Mouse (Mus musculus): ENCODE results near the gene Ftsj3. TPM values are rescaled to one million over a fixed set of nuclear protein-coding genes. Genes with fewer than 3 reads are reported as not detected.

The Ftsj3 gene
- polyA plus RNA-seq, 1 experiment: 14.4 TPM

DNA sequence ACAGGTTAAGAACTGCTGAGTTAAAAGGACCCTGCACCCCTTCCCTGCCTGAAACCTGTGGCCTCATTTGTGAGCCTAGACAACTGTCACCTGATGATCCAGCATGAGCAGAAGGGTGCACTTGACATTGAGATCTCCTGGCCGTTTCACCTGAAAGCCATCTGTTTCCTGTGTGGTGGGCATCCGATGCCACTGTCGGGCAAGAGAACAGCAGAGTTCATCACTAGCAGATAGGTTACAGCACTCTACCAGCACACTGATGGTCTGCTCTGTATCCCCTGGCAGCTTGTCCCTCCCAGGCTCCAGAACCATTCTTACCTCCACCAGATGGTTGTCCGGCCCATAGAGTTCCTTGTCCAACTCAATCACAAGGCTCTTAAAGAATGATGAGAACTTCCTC lies 9.7 kb upstream of the Ftsj3 start:
- Histone ChIP-seq H3K27ac (ENCODE audit: insufficient read depth, low read length) (no peak overlapping the region), H3K27me3 (ENCODE audit: control insufficient read depth, insufficient read depth, low read length) (no peaks in the 10 kb centered on the region), H3K4me1 (ENCODE audit: control insufficient read depth, insufficient read depth, insufficient read length) (peaks cover 10% of the 10 kb centered on the region; the same call in 1 of the 2 replicates), H3K36me3 (ENCODE audit: control insufficient read depth, insufficient read depth, low read length) (peaks cover 66% of the 10 kb centered on the region), H3K4me3 (ENCODE audit: extremely low read depth, insufficient read depth, insufficient read length) (no peak overlapping the region)
- no peak for DNase-seq (ENCODE audit: low read depth in 1 of 2, low spot score in 2 of 2)
- no peak for TF ChIP-seq POLR2A (IDR thresholded peaks at IDR 0.05; ENCODE audit: low read depth, low read length)
- no peak for TF ChIP-seq CTCF (IDR thresholded peaks at IDR 0.05; ENCODE audit: extremely low read depth, insufficient read depth, insufficient read length, insufficient replicate concordance)
- WGBS: 52% methylated on average over 4 of the region's 4 CpGs

DNA sequence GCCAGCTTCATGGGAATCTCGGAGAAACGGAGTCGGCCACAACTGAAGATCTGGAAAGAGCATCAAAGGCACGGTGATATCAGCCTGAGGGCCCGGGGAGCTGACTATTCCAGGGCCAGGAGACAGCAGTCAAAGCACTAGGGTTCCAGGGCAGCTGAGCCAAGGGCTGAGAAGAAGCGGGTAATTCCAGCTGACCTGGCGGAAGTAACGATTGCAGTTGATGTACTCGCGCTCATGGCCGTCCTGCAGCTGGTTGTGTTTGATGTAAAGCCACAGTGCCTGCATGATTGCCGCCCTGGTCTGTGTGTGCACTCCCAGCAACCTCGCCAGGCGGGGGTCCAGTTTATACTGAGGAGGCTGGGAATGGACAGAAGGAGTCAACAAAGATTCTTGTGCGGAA lies 9.1 kb upstream of the Ftsj3 start:
- Histone ChIP-seq H3K4me3 (ENCODE audit: extremely low read depth, insufficient read depth, insufficient read length) (no peak overlapping the region), H3K36me3 (ENCODE audit: control insufficient read depth, insufficient read depth, low read length) (peaks cover 66% of the 10 kb centered on the region), H3K27ac (ENCODE audit: insufficient read depth, low read length) (no peak overlapping the region), H3K4me1 (ENCODE audit: control insufficient read depth, insufficient read depth, insufficient read length) (peaks cover 6% of the 10 kb centered on the region; the same call in 1 of the 2 replicates), H3K27me3 (ENCODE audit: control insufficient read depth, insufficient read depth, low read length) (no peaks in the 10 kb centered on the region)
- no peak for TF ChIP-seq POLR2A (IDR thresholded peaks at IDR 0.05; ENCODE audit: low read depth, low read length)
- TF ChIP-seq CTCF (IDR thresholded peaks at IDR 0.05; ENCODE audit: extremely low read depth, insufficient read depth, insufficient read length, insufficient replicate concordance): no peak
- DNase-seq (ENCODE audit: low read depth in 1 of 2, low spot score in 2 of 2): no peak
- WGBS: 91% methylated on average over 15 of the region's 15 CpGs

DNA sequence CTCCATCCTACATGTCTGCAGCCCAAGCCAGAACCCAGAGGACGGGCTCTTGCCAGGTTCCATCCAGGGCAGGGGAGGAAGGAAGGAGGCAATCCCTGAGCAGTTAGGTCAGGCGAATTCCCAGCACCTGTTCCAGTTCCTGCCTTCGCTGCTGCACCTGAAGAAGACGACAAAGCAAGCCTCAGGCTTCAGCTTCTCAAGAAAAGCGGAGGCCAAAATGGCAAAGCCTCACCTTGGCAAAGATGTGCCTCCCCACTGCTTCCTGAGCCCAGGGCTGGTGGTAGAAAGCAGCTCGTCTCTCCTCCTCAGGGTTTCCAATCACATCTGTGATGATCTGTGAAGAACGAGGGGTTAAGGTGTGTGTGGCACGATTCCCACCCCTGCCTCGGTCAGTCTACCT lies 8.1 kb upstream of the Ftsj3 start:
- WGBS: 96% methylated on average over 9 of the region's 9 CpGs
- H3K4me1 ChIP-seq (ENCODE audit: control insufficient read depth, insufficient read depth, insufficient read length): peaks cover 2% of the 10 kb centered on the region; the same call in 1 of the 2 replicates
- TF ChIP-seq CTCF (IDR thresholded peaks at IDR 0.05; ENCODE audit: extremely low read depth, insufficient read depth, insufficient read length, insufficient replicate concordance) (no peak), POLR2A (IDR thresholded peaks at IDR 0.05; ENCODE audit: low read depth, low read length) (no peak)

DNA sequence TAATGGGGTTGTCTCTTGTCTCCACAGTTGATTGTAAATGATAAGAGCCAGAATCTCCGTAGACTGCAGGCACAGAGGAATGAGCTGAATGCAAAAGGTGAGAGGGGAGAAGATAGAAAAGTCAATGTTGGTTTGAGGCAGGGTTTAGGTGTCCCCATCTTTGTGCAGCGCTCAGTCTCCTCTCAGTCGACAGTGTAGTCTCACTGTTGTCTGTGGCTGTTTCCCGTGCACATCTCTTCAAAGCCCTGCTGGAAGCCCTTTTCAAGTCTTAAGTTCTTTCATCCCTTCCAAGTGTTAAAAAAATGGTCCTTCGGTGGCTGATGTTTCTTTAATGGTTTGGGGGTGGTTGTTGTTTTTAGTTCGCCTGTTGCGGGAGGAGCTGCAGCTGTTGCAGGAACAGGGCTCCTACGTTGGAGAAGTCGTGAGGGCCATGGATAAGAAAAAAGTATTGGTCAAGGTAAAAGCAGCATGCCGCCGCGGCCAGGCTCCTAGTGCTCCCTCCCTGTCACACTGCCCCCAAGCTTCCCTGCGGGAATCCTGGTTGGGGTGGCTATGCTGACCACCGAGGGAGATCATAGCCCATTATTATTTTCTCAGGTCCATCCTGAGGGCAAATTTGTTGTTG lies 5.1 kb upstream of the Ftsj3 start:
- H3K27me3 ChIP-seq (ENCODE audit: control insufficient read depth, insufficient read depth, low read length): no peaks in the 10 kb centered on the region
- no peak overlapping the region for H3K4me3 ChIP-seq (ENCODE audit: extremely low read depth, insufficient read depth, insufficient read length)
- no peaks in the 10 kb centered on the region; the same call in 1 of the 2 replicates for H3K4me1 ChIP-seq (ENCODE audit: control insufficient read depth, insufficient read depth, insufficient read length)
- 88% methylated on average over 14 of the region's 14 CpGs for WGBS
- no peak for DNase-seq (ENCODE audit: low read depth in 1 of 2, low spot score in 2 of 2)
- peaks cover 53% of the 10 kb centered on the region for H3K36me3 ChIP-seq (ENCODE audit: control insufficient read depth, insufficient read depth, low read length)
- TF ChIP-seq CTCF (IDR thresholded peaks at IDR 0.05; ENCODE audit: extremely low read depth, insufficient read depth, insufficient read length, insufficient replicate concordance) (no peak), POLR2A (IDR thresholded peaks at IDR 0.05; ENCODE audit: low read depth, low read length) (no peak)
- no peak overlapping the region for H3K27ac ChIP-seq (ENCODE audit: insufficient read depth, low read length)

More for the DNA sequence above, 8.1 kb upstream of the Ftsj3 start:
- no peak overlapping the region for H3K4me3 ChIP-seq (ENCODE audit: extremely low read depth, insufficient read depth, insufficient read length)
- no peaks in the 10 kb centered on the region for H3K27me3 ChIP-seq (ENCODE audit: control insufficient read depth, insufficient read depth, low read length)
- DNase-seq (ENCODE audit: low read depth in 1 of 2, low spot score in 2 of 2): no peak
- peaks cover 66% of the 10 kb centered on the region for H3K36me3 ChIP-seq (ENCODE audit: control insufficient read depth, insufficient read depth, low read length)
- no peak overlapping the region for H3K27ac ChIP-seq (ENCODE audit: insufficient read depth, low read length)

DNA sequence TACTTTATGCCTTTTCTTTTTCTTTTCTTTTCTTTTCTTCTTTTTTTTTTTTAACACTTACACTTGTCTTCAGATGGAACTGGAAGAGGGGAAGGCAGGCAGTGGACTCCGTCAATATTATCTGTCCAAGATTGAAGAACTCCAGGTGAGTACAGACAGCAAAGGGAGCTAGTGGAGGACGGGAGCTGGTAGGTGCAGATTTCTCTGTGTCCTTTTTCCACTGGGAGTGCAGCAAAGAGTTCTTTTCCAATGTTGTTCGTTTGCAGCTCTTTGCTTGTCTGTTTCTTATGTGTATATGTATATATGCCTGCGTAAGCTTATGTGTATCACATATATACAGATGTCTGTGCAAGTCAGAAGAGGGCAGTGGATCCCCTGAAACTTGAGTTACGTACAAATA lies 896 bp upstream of the Ftsj3 start:
- H3K27me3 ChIP-seq (ENCODE audit: control insufficient read depth, insufficient read depth, low read length): no peaks in the 10 kb centered on the region
- DNase-seq (ENCODE audit: low read depth in 1 of 2, low spot score in 2 of 2): no peak
- H3K4me3 ChIP-seq (ENCODE audit: extremely low read depth, insufficient read depth, insufficient read length): no peak overlapping the region; the same call in 1 of the 2 replicates
- peaks cover 26% of the 10 kb centered on the region for H3K36me3 ChIP-seq (ENCODE audit: control insufficient read depth, insufficient read depth, low read length)
- WGBS: 75% methylated on average over 5 of the region's 5 CpGs
- TF ChIP-seq CTCF (IDR thresholded peaks at IDR 0.05; ENCODE audit: extremely low read depth, insufficient read depth, insufficient read length, insufficient replicate concordance): no peak
- H3K27ac ChIP-seq (ENCODE audit: insufficient read depth, low read length): no peak overlapping the region
- no peaks in the 10 kb centered on the region; the same call in 1 of the 2 replicates for H3K4me1 ChIP-seq (ENCODE audit: control insufficient read depth, insufficient read depth, insufficient read length)

DNA sequence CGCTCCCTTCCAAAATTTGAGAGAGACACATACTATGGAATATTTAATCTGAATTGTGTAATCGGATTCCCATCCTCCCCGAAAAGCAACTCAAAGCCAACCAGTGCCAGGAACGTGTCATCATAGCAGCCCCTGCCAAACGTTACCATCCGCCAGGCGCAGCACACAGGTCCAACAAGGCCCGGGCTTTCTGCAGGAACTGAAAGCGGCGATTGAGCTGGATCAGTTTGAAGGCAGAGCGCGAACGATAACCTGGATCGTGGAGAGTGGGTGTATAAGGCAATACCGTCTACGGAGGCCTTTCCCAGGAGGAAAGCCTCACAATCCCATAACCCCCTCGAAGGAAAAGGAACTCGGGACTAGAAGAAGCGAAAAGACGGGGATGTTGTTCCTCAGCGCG lies 705 bp downstream of the Ftsj3 start:
- Histone ChIP-seq H3K27ac (ENCODE audit: insufficient read depth, low read length) (no peak overlapping the region), H3K27me3 (ENCODE audit: control insufficient read depth, insufficient read depth, low read length) (no peaks in the 10 kb centered on the region), H3K36me3 (ENCODE audit: control insufficient read depth, insufficient read depth, low read length) (peaks cover 23% of the 10 kb centered on the region), H3K4me3 (ENCODE audit: extremely low read depth, insufficient read depth, insufficient read length) (peak overlapping the region; percentile 78), H3K4me1 (ENCODE audit: control insufficient read depth, insufficient read depth, insufficient read length) (no peaks in the 10 kb centered on the region; the same call in 1 of the 2 replicates)
- 3% methylated on average over 22 of the region's 22 CpGs for WGBS
- no peak for DNase-seq (ENCODE audit: low read depth in 1 of 2, low spot score in 2 of 2)
- no peak for TF ChIP-seq CTCF (IDR thresholded peaks at IDR 0.05; ENCODE audit: extremely low read depth, insufficient read depth, insufficient read length, insufficient replicate concordance)
- TF ChIP-seq POLR2A (IDR thresholded peaks at IDR 0.05; ENCODE audit: low read depth, low read length): no peak

DNA sequence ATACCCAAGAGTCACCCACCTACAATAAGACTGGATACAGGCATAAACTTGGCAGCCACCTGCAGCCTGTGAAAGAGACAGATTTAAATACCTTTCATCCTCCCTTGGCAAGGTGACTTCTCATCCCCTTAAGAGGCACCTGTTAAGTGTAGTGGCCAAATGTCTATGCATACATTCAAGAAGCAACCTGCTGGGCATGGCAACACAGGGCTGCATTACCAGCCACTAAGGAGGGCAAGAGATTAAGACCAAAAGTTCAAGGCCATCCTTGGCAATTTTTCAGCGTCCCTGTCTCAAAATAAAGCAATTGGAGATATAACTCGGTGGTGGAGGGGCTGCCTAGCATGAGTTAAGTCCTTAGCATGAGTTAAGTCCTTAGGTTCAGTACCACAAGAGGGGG lies 1.1 kb downstream of the Ftsj3 start:
- DNase-seq (ENCODE audit: low read depth in 1 of 2, low spot score in 2 of 2): no peak
- no peak overlapping the region for H3K27ac ChIP-seq (ENCODE audit: insufficient read depth, low read length)
- WGBS: 11% methylated on average over 2 of the region's 2 CpGs
- no peaks in the 10 kb centered on the region; the same call in 1 of the 2 replicates for H3K4me1 ChIP-seq (ENCODE audit: control insufficient read depth, insufficient read depth, insufficient read length)
- TF ChIP-seq POLR2A (IDR thresholded peaks at IDR 0.05; ENCODE audit: low read depth, low read length) (no peak), CTCF (IDR thresholded peaks at IDR 0.05; ENCODE audit: extremely low read depth, insufficient read depth, insufficient read length, insufficient replicate concordance) (no peak)
- H3K27me3 ChIP-seq (ENCODE audit: control insufficient read depth, insufficient read depth, low read length): no peaks in the 10 kb centered on the region
- H3K4me3 ChIP-seq (ENCODE audit: extremely low read depth, insufficient read depth, insufficient read length): no peak overlapping the region
- peaks cover 27% of the 10 kb centered on the region for H3K36me3 ChIP-seq (ENCODE audit: control insufficient read depth, insufficient read depth, low read length)
